Comparison of ENCODE assay signal across 9 mouse cellular contexts in the genomic region with DNA sequence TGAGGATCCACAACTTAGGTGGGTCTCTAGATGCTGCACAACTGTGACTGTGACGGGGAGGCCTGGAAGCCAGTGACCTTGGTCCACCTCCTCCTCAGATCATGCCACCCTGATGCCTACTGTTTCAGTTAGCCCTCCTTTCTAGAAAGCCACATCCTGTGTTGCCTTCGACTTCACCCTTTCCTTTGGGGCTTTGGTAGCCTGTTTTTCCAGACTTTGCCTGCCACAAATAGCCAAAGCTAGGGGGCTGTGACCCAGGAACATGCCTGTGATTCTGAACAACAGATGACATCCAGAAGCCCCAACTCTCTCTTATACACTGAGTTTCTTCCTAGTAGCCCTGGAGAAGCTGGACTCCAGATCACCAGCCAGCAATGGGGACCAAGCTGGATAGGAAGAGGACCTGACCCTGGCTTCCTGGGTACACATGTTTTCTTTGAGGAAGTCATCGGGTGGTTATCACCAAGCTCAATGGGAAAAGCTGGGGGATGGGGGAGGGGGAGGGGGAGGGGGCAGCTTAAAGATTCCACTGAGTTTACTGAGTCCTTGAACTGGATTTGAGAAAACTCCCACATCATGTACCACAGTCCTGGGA. TPM values are rescaled to one million over a fixed set of nuclear protein-coding genes. Genes with fewer than 3 reads are reported as not detected.
DNase-seq lines count a peak whose midpoint lies in the region; ATAC-seq lines count a peak whose summit lies in the region.
"Had no signal": no experiment of that assay in that cellular context is flagged by ENCODE, and none has a peak within 500 bp of the region (broad histone marks: within the 10 kb centered on the region; RNA-seq: fewer than 3 reads in every experiment).

No protein-coding gene starts in this region.

- H3K4me3 ChIP-seq in heart, embryonic 14.5 days (ENCODE audit: control insufficient read depth in 1 of 2, insufficient read depth in 1 of 2, low read depth in 1 of 2, low read length in 2 of 2): peak overlapping the region; percentile 35 to 92
- H3K4me3 ChIP-seq in neural tube, embryonic 12.5 days: no peak overlapping the region
- peak overlapping the region; percentile 91 for H3K4me3 ChIP-seq in intestine, embryonic 16.5 days (ENCODE audit: low read length)
- H3K4me3 ChIP-seq in stomach, embryonic 15.5 days (replicated peaks): peak overlapping the region; percentile 33

- H3K36me3 ChIP-seq in heart, embryonic 14.5 days (ENCODE audit: control insufficient read depth, insufficient read depth, low read length): no peaks in the 10 kb centered on the region
- H3K36me3 ChIP-seq in neural tube, embryonic 12.5 days: no peaks in the 10 kb centered on the region
- no peaks in the 10 kb centered on the region for H3K36me3 ChIP-seq in intestine, embryonic 16.5 days (ENCODE audit: control insufficient read depth, insufficient read depth, low read length)
- H3K36me3 ChIP-seq in stomach, embryonic 15.5 days: no peaks in the 10 kb centered on the region

- DNase-seq in heart, adult 8-10 months (ENCODE audit: low spot score): no peak
- no peak for DNase-seq in neural tube, embryonic 10.5 days (ENCODE audit: extremely low spot score, low spot score)
- no peak for DNase-seq in frontal cortex, postnatal 14 days (ENCODE audit: low spot score in 2 of 2)
- DNase-seq in urinary bladder, postnatal 25 days (ENCODE audit: low spot score): no peak
- DNase-seq: cerebellum, postnatal 14 days had no signal

- no peaks in the 10 kb centered on the region for H3K27me3 ChIP-seq in heart, embryonic 14.5 days (ENCODE audit: control insufficient read depth, insufficient read depth, low read length)
- 0 out of 2 replicates have a peak, but pooled peaks cover 5% of the 10 kb centered on the region for H3K27me3 ChIP-seq in neural tube, embryonic 12.5 days (replicated peaks)
- no peaks in the 10 kb centered on the region for H3K27me3 ChIP-seq in intestine, embryonic 16.5 days (replicated peaks; ENCODE audit: control insufficient read depth, insufficient read depth, low read length)
- H3K27me3 ChIP-seq in stomach, embryonic 15.5 days (replicated peaks): no peaks in the 10 kb centered on the region

- no peak for ATAC-seq in heart, embryonic 14.5 days (ENCODE audit: insufficient number of reproducible peaks, insufficient read depth, low FRiP score, low read depth)
- ATAC-seq in neural tube, embryonic 12.5 days (ENCODE audit: low FRiP score, low read depth): no peak
- ATAC-seq in intestine, embryonic 16.5 days: no peak
- ATAC-seq in stomach, embryonic 15.5 days (ENCODE audit: insufficient read depth, low FRiP score, low read depth): no peak

- no peaks in the 10 kb centered on the region for H3K9me3 ChIP-seq in heart, embryonic 14.5 days (ENCODE audit: control insufficient read depth, low read length)
- H3K9me3 ChIP-seq in neural tube, embryonic 12.5 days: no peaks in the 10 kb centered on the region
- H3K9me3 ChIP-seq in intestine, embryonic 16.5 days (ENCODE audit: control insufficient read depth, low read length): no peaks in the 10 kb centered on the region
- no peaks in the 10 kb centered on the region for H3K9me3 ChIP-seq in stomach, embryonic 15.5 days

- peak overlapping the region; percentile 97 for H3K4me2 ChIP-seq in heart, embryonic 14.5 days (ENCODE audit: low read length)
- H3K4me2 ChIP-seq in neural tube, embryonic 12.5 days (replicated peaks): peak overlapping the region; percentile 27; the same call in 1 of the 2 replicates
- peak overlapping the region; percentile 51 for H3K4me2 ChIP-seq in intestine, embryonic 16.5 days (ENCODE audit: low read depth, low read length)
- peak overlapping the region; percentile 49 for H3K4me2 ChIP-seq in stomach, embryonic 15.5 days

- H3K4me1 ChIP-seq in heart, embryonic 14.5 days (ENCODE audit: control insufficient read depth in 2 of 2, insufficient read depth in 2 of 2, low read length in 2 of 2): peaks cover 25 to 35% of the 10 kb centered on the region in 2 experiments
- H3K4me1 ChIP-seq in neural tube, embryonic 12.5 days: peaks cover 25% of the 10 kb centered on the region
- H3K4me1 ChIP-seq in intestine, embryonic 16.5 days (ENCODE audit: control insufficient read depth, insufficient read depth, low read length): peaks cover 42% of the 10 kb centered on the region
- peaks cover 24% of the 10 kb centered on the region for H3K4me1 ChIP-seq in stomach, embryonic 15.5 days

- 52% methylated on average over 3 of the region's 3 CpGs for WGBS in heart, embryonic 14.5 days
- WGBS in neural tube, embryonic 12.5 days: 87% methylated on average over 3 of the region's 3 CpGs
- 70% methylated on average over 3 of the region's 3 CpGs for WGBS in intestine, embryonic 16.5 days
- 57% methylated on average over 3 of the region's 3 CpGs for WGBS in stomach, embryonic 15.5 days

- peak overlapping the region; percentile 70 to 86 for H3K27ac ChIP-seq in heart, embryonic 14.5 days (replicated peaks in 1 of 2; ENCODE audit: control insufficient read depth in 1 of 2, insufficient read depth in 1 of 2, low read depth in 2 of 2, low read length in 2 of 2)
- H3K27ac ChIP-seq in neural tube, embryonic 12.5 days: no peak overlapping the region
- peak overlapping the region; percentile 64 for H3K27ac ChIP-seq in intestine, embryonic 16.5 days (ENCODE audit: low read length)
- H3K27ac ChIP-seq in stomach, embryonic 15.5 days: peak overlapping the region; percentile 81; the same call in 1 of the 2 replicates

- peak overlapping the region; percentile 74 for H3K9ac ChIP-seq in heart, embryonic 14.5 days (ENCODE audit: low read length)
- no peak overlapping the region for H3K9ac ChIP-seq in neural tube, embryonic 12.5 days
- peak overlapping the region; percentile 41 for H3K9ac ChIP-seq in intestine, embryonic 16.5 days (ENCODE audit: low read depth, low read length)
- H3K9ac ChIP-seq in stomach, embryonic 15.5 days: peak overlapping the region; percentile 16; the same call in 1 of the 2 replicates

RNA-seq across cellular contexts. Expression of gene Dgkz, which starts 11.0 kb away (rescaled TPM):
- 47.8 and 48.2 TPM in 2 replicates for polyA plus RNA-seq in heart, embryonic 14.5 days (2014; fragmentation: Nextera tagmentation; extraction: Ambion mirVana)
- total RNA-seq in heart, adult 8-10 months (2022): 10 to 100 TPM; 31.4 to 49.0 (median 42.7) TPM
- 36.0 and 41.6 TPM in 2 replicates for polyA plus RNA-seq in neural tube, embryonic 12.5 days (2016; fragmentation: Nextera tagmentation; extraction: Ambion mirVana)
- polyA plus RNA-seq in intestine, embryonic 16.5 days (2015; fragmentation: Nextera tagmentation; extraction: Ambion mirVana): 46.4 and 66.7 TPM in 2 replicates
- polyA plus RNA-seq in stomach, embryonic 15.5 days (2015; fragmentation: Nextera tagmentation; extraction: Ambion mirVana): 50.9 and 51.1 TPM in 2 replicates

RNA-seq across cellular contexts. Expression of gene Gm9821, which starts 19.2 kb away (rescaled TPM):
- polyA plus RNA-seq in heart, embryonic 14.5 days (2014; fragmentation: Nextera tagmentation; extraction: Ambion mirVana): 2.8 and 3.5 TPM in 2 replicates
- not detected for total RNA-seq in heart, adult 8-10 months (2022)
- 0.29 and 0.32 TPM in 2 replicates for polyA plus RNA-seq in neural tube, embryonic 12.5 days (2016; fragmentation: Nextera tagmentation; extraction: Ambion mirVana)
- polyA plus RNA-seq in intestine, embryonic 16.5 days (2015; fragmentation: Nextera tagmentation; extraction: Ambion mirVana): 0.28 and 0.55 TPM in 2 replicates
- 0.66 and 0.71 TPM in 2 replicates for polyA plus RNA-seq in stomach, embryonic 15.5 days (2015; fragmentation: Nextera tagmentation; extraction: Ambion mirVana)

RNA-seq across cellular contexts. Expression of gene Mdk, which starts 32.6 kb away (rescaled TPM):
- polyA plus RNA-seq in heart, embryonic 14.5 days (2014; fragmentation: Nextera tagmentation; extraction: Ambion mirVana): 352 and 435 TPM in 2 replicates
- total RNA-seq in heart, adult 8-10 months (2022): 1 to 10 TPM; 1.5 to 4.3 (median 3.4) TPM
- polyA plus RNA-seq in neural tube, embryonic 12.5 days (2016; fragmentation: Nextera tagmentation; extraction: Ambion mirVana): 774 and 775 TPM in 2 replicates
- 370 and 437 TPM in 2 replicates for polyA plus RNA-seq in intestine, embryonic 16.5 days (2015; fragmentation: Nextera tagmentation; extraction: Ambion mirVana)
- polyA plus RNA-seq in stomach, embryonic 15.5 days (2015; fragmentation: Nextera tagmentation; extraction: Ambion mirVana): 587 and 735 TPM in 2 replicates

RNA-seq across cellular contexts. Expression of gene Chrm4, which starts 37.7 kb away (rescaled TPM):
- polyA plus RNA-seq in heart, embryonic 14.5 days (2014; fragmentation: Nextera tagmentation; extraction: Ambion mirVana): not detected in 2 replicates
- total RNA-seq in heart, adult 8-10 months (2022): not detected
- polyA plus RNA-seq in neural tube, embryonic 12.5 days (2016; fragmentation: Nextera tagmentation; extraction: Ambion mirVana): 0.50 and 0.96 TPM in 2 replicates
- 0.23 and 0.33 TPM in 2 replicates for polyA plus RNA-seq in intestine, embryonic 16.5 days (2015; fragmentation: Nextera tagmentation; extraction: Ambion mirVana)
- 0.21 and 0.27 TPM in 2 replicates for polyA plus RNA-seq in stomach, embryonic 15.5 days (2015; fragmentation: Nextera tagmentation; extraction: Ambion mirVana)

RNA-seq across cellular contexts. Expression of gene Creb3l1, which starts 59.6 kb away (rescaled TPM):
- 8.8 and 10.2 TPM in 2 replicates for polyA plus RNA-seq in heart, embryonic 14.5 days (2014; fragmentation: Nextera tagmentation; extraction: Ambion mirVana)
- 1 to 10 TPM; 2.5 to 4.0 (median 3.1) TPM for total RNA-seq in heart, adult 8-10 months (2022)
- polyA plus RNA-seq in neural tube, embryonic 12.5 days (2016; fragmentation: Nextera tagmentation; extraction: Ambion mirVana): 1.7 and 2.5 TPM in 2 replicates
- 16.6 and 17.6 TPM in 2 replicates for polyA plus RNA-seq in intestine, embryonic 16.5 days (2015; fragmentation: Nextera tagmentation; extraction: Ambion mirVana)
- 20.4 and 20.6 TPM in 2 replicates for polyA plus RNA-seq in stomach, embryonic 15.5 days (2015; fragmentation: Nextera tagmentation; extraction: Ambion mirVana)

Comparison
In these comparisons a context has a peak if more than half of its experiments do, and no peak if none do; other contexts are left out.
1. H3K4me2 ChIP-seq: peak in every context shown above with its lines; median percentile 97 in heart, embryonic 14.5 days; 51 in intestine, embryonic 16.5 days; 49 in stomach, embryonic 15.5 days; 27 in neural tube, embryonic 12.5 days.